Mouse (Mus musculus) myocyte (in vitro differentiated cells): ENCODE data around the gene Nod2. TPM values are rescaled to one million over a fixed set of nuclear protein-coding genes. Genes with fewer than 3 reads are reported as not detected.

ENCODE experiments used
- H3K27me3 ChIP-seq: one replicate; pipeline ENCODE4 v1.6.1; 2011; ENCODE audit not compliant: control insufficient read depth, insufficient read depth, insufficient read length
- H3K36me3 ChIP-seq: one replicate; pipeline ENCODE4 v1.6.1; 2011; ENCODE audit not compliant: control insufficient read depth, insufficient read depth
- H3K4me2 ChIP-seq: one replicate; pipeline ENCODE4 v1.6.1; 2011; ENCODE audit warnings: low read depth, control low read depth
- H3K4me3 ChIP-seq: one replicate; pipeline ENCODE4 v1.5.1; 2011; ENCODE audit warnings: mild to moderate bottlenecking, control low read depth, moderate library complexity
- H3K79me2 ChIP-seq: one replicate; pipeline ENCODE4 v1.6.1; 2011; ENCODE audit not compliant: control insufficient read depth, insufficient read depth
- H3ac ChIP-seq: one replicate; pipeline ENCODE4 v1.6.1; 2011; ENCODE audit not compliant: control insufficient read depth, insufficient read length
- CEBPB ChIP-seq: IDR thresholded peaks from 2 replicates; pipeline ENCODE4 v1.6.1; 2011; ENCODE audit warnings: mild to moderate bottlenecking, moderate library complexity; ENCODE audit not compliant: poor library complexity, insufficient read depth, severe bottlenecking
- E2F4 ChIP-seq: IDR thresholded peaks from one replicate; pipeline ENCODE4 v1.6.1; 2011; ENCODE audit warnings: mild to moderate bottlenecking, control low read depth, moderate library complexity; ENCODE audit not compliant: insufficient read depth
- MAX ChIP-seq: IDR thresholded peaks from one replicate; pipeline ENCODE4 v1.6.1; 2011; ENCODE audit warnings: low read depth, mild to moderate bottlenecking, control low read depth
- MYOD1 ChIP-seq, 3 experiments: IDR thresholded peaks; one replicate each; pipeline ENCODE4 v1.6.1; 2011; ENCODE audit warnings: control low read depth in 2 of 3, low read depth in 2 of 3, mild to moderate bottlenecking in 2 of 3, moderate library complexity in 1 of 3; ENCODE audit not compliant: insufficient read length in 2 of 3, control insufficient read depth in 1 of 3
- MYOG ChIP-seq, 3 experiments: IDR thresholded peaks; one replicate each; pipeline ENCODE4 v1.6.1; 2011; ENCODE audit warnings: control low read depth in 2 of 3, low read depth in 2 of 3, mild to moderate bottlenecking in 2 of 3; ENCODE audit not compliant: insufficient read length in 2 of 3, control insufficient read depth in 1 of 3, insufficient read depth in 1 of 3
- POLR2A ChIP-seq: IDR thresholded peaks from one replicate; pipeline ENCODE4 v1.6.1; 2011; ENCODE audit warnings: low read depth, mild to moderate bottlenecking, control low read depth, moderate library complexity; ENCODE audit not compliant: insufficient read length
- POLR2AphosphoS2 ChIP-seq: IDR thresholded peaks from one replicate; pipeline ENCODE4 v1.6.1; 2011; ENCODE audit warnings: low read depth, control low read depth; ENCODE audit not compliant: insufficient read length
- REST ChIP-seq: IDR thresholded peaks from one replicate; pipeline ENCODE4 v1.6.1; 2011; ENCODE audit warnings: mild to moderate bottlenecking, control low read depth, moderate library complexity; ENCODE audit not compliant: insufficient read depth, insufficient read length
- SRF ChIP-seq: IDR thresholded peaks from one replicate; pipeline ENCODE4 v1.6.1; 2011; ENCODE audit warnings: low read depth; ENCODE audit not compliant: control insufficient read depth, insufficient read length
- TCF12 ChIP-seq: IDR thresholded peaks from one replicate; pipeline ENCODE4 v1.6.1; 2011; ENCODE audit warnings: mild to moderate bottlenecking, control low read depth; ENCODE audit not compliant: poor library complexity, insufficient read depth, severe bottlenecking
- TCF3 ChIP-seq: IDR thresholded peaks from one replicate; pipeline ENCODE4 v1.6.1; 2011; ENCODE audit warnings: low read depth, control low read depth; ENCODE audit not compliant: insufficient read length
- USF1 ChIP-seq: IDR thresholded peaks from one replicate; pipeline ENCODE4 v1.6.1; 2011; ENCODE audit warnings: low read depth, mild to moderate bottlenecking, control low read depth, moderate library complexity
- polyA plus RNA-seq: library from polyadenylated mRNA; unstranded; fragments of >200 nt; fragmentation: generic; extraction: Trizol; gene quantifications from one replicate; pipeline ENCODE4 v1.2.1, GENCODE M21; 2012; ENCODE audit warnings: missing spikeins

Gene Nod2
- polyA plus RNA-seq, 1 experiment = 1.6 TPM

GRCm38 (mm10) chr8:88623351-88623750 lies 23.8 kb upstream of the Nod2 start:
- H3K36me3 ChIP-seq = no peaks in the 10 kb centered on the region
- no peak overlapping the region for H3K4me3 ChIP-seq
- H3K27me3 ChIP-seq = peaks cover 66% of the 10 kb centered on the region
- no peak overlapping the region for H3ac ChIP-seq
- no peak overlapping the region for H3K4me2 ChIP-seq
- no peaks in the 10 kb centered on the region for H3K79me2 ChIP-seq
- TF ChIP-seq USF1 = no peak
- no peak for TF ChIP-seq SRF
- TF ChIP-seq MAX = no peak
- no peak for TF ChIP-seq POLR2A
- no peak for TF ChIP-seq TCF3
- no peak for TF ChIP-seq REST
- no peak for TF ChIP-seq TCF12
- no peak for TF ChIP-seq E2F4
- no peak for TF ChIP-seq MYOG (IDR thresholded peaks at IDR 0.05; ENCODE audit: control insufficient read depth in 1 of 3, insufficient read depth in 1 of 3, insufficient read length in 2 of 3, low read depth in 2 of 3)
- TF ChIP-seq POLR2AphosphoS2 = no peak

- peaks cover 64% of the 10 kb centered on the region for H3K27me3 ChIP-seq
- TF ChIP-seq TCF12 (no peak), REST (no peak), POLR2A (no peak), TCF3 (no peak), MAX (no peak), MYOD1 (IDR thresholded peaks at IDR 0.05; ENCODE audit: control insufficient read depth in 1 of 3, insufficient read length in 2 of 3, low read depth in 2 of 3) (no peak), E2F4 (no peak), USF1 (no peak), MYOG (IDR thresholded peaks at IDR 0.05; ENCODE audit: control insufficient read depth in 1 of 3, insufficient read depth in 1 of 3, insufficient read length in 2 of 3, low read depth in 2 of 3) (no peak), SRF (no peak), CEBPB (no peak), POLR2AphosphoS2 (no peak)
- H3K79me2 ChIP-seq = no peaks in the 10 kb centered on the region
- no peak overlapping the region for H3K4me2 ChIP-seq
- H3ac ChIP-seq = no peak overlapping the region
- no peak overlapping the region for H3K4me3 ChIP-seq
- no peaks in the 10 kb centered on the region for H3K36me3 ChIP-seq
Measured at GRCm38 (mm10) chr8:88624276-88624675, 22.8 kb upstream of the Nod2 start.

GRCm38 (mm10) chr8:88626433-88626832 lies 20.7 kb upstream of the Nod2 start:
- no peak for TF ChIP-seq MAX
- TF ChIP-seq TCF3 = no peak
- TF ChIP-seq MYOD1 (IDR thresholded peaks at IDR 0.05; ENCODE audit: control insufficient read depth in 1 of 3, insufficient read length in 2 of 3, low read depth in 2 of 3) = no peak
- no peak for TF ChIP-seq SRF
- TF ChIP-seq USF1 = no peak
- TF ChIP-seq POLR2A = no peak
- Histone ChIP-seq H3K79me2 (no peaks in the 10 kb centered on the region), H3K27me3 (peaks cover 55% of the 10 kb centered on the region), H3K36me3 (no peaks in the 10 kb centered on the region), H3ac (no peak overlapping the region), H3K4me3 (no peak overlapping the region), H3K4me2 (no peak overlapping the region)

- Histone ChIP-seq H3K36me3 (no peaks in the 10 kb centered on the region), H3K4me3 (no peak overlapping the region), H3ac (peak overlapping the region; percentile 1), H3K4me2 (no peak overlapping the region), H3K27me3 (peaks cover 55% of the 10 kb centered on the region), H3K79me2 (no peaks in the 10 kb centered on the region)
- TF ChIP-seq E2F4 (no peak), USF1 (no peak), SRF (no peak), POLR2A (no peak), TCF12 (no peak), MYOG (IDR thresholded peaks at IDR 0.05; ENCODE audit: control insufficient read depth in 1 of 3, insufficient read depth in 1 of 3, insufficient read length in 2 of 3, low read depth in 2 of 3) (no peak), MYOD1 (IDR thresholded peaks at IDR 0.05; ENCODE audit: control insufficient read depth in 1 of 3, insufficient read length in 2 of 3, low read depth in 2 of 3) (no peak), TCF3 (no peak), POLR2AphosphoS2 (no peak)
Measured at GRCm38 (mm10) chr8:88626940-88627264, 20.2 kb upstream of the Nod2 start.

- no peaks in the 10 kb centered on the region for H3K79me2 ChIP-seq
- no peak overlapping the region for H3K4me3 ChIP-seq
- H3K4me2 ChIP-seq = peak overlapping the region; percentile 58
- peak overlapping the region; percentile 1 for H3ac ChIP-seq
- H3K27me3 ChIP-seq = peaks cover 49% of the 10 kb centered on the region
- no peaks in the 10 kb centered on the region for H3K36me3 ChIP-seq
- no peak for TF ChIP-seq E2F4
- TF ChIP-seq MYOG (IDR thresholded peaks at IDR 0.05; ENCODE audit: control insufficient read depth in 1 of 3, insufficient read depth in 1 of 3, insufficient read length in 2 of 3, low read depth in 2 of 3) = peak in 1 of 3 experiments; percentile 15
Measured at GRCm38 (mm10) chr8:88627265-88627991, 19.7 kb upstream of the Nod2 start.
